Mouse (Mus musculus) liver, embryonic 14 days (tissue): Measurements from ENCODE around the gene Rbmxl2. TPM values are rescaled to one million over a fixed set of nuclear protein-coding genes. Genes with fewer than 3 reads are reported as not detected.

Experiments used
- polyA plus RNA-seq: library from polyadenylated mRNA; depleted of rRNA; stranded (reverse); fragments of >200 nt; gene quantifications from 2 replicates; pipeline ENCODE4 v1.2.3, GENCODE M21; 2012; rRNA removed

Gene Rbmxl2
- polyA plus RNA-seq = not detected in 2 replicates

DNA sequence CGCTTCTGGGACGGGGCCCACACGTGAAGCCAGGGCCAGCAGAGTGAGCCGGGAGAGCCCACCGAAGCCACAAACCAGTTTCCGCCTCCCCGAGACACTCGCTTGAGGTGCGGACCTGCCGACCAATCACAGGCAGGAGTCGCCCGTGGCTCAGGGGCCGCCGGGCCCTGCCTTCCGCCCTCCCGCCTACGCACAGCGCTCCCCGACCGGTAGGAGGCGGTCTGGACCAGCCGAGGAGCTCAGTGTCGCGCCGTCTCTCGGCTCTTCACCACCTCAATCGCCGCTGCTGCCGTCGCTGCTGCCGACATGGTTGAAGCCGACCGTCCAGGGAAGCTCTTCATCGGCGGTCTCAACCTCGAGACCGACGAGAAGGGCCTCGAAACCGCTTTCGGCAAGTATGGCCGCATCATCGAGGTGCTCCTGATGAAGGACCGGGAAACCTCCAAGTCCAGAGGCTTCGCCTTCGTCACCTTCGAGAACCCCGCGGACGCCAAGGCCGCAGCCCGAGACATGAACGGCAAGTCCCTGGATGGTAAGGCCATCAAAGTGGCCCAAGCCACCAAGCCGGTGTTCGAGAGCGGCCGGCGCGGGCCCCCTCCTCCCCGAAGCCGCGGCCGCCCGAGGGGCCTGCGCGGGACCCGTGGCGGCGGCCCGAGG lies at the start of gene Rbmxl2:
Gene Rbmxl2 (plus strand): TSS at position 242 of the 657 bp plus-strand sequence.

DNA sequence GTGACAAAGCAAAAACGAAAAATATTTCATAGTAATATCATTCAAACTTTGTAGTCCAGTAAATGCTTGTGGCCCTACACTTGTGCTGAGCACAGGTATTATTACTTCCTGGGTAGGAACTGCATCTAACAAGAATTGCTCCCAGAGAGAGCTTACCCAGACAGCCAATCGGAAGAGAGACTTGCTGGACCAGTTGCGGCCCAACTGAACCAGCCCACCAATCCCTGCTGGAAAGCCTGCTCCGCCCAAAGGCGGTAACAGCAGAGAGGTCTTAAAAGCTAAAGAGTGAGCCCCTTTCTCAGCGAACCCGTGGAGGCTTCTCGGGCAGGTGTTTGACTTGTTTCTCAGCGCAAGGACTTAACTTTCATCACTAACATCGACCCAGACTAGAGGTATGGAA lies 42.6 kb upstream of the Rbmxl2 start, which contains the start of gene Nlrp14:
Gene Nlrp14 (plus strand): TSS at position 301 of the 400 bp plus-strand sequence.

Other genes with a start within 250 kb of the Rbmxl2 start
- not detected in 2 replicates for gene Olfr6, start 245.5 kb upstream of the Rbmxl2 start, polyA plus RNA-seq
- not detected in 2 replicates for gene Olfr711, start 234.0 kb upstream of the Rbmxl2 start, polyA plus RNA-seq
- not detected in 2 replicates for gene Olfr2, start 203.4 kb upstream of the Rbmxl2 start, polyA plus RNA-seq
- not detected in 2 replicates for gene Olfr713, start 178.3 kb upstream of the Rbmxl2 start, polyA plus RNA-seq
- gene Olfr714, start 138.5 kb upstream of the Rbmxl2 start, polyA plus RNA-seq = not detected in 2 replicates
- not detected in 2 replicates for gene Olfr17, start 116.2 kb upstream of the Rbmxl2 start, polyA plus RNA-seq
- not detected in 2 replicates for gene Olfr715b, start 99.1 kb upstream of the Rbmxl2 start, polyA plus RNA-seq
- gene Olfr715, start 78.4 kb upstream of the Rbmxl2 start, polyA plus RNA-seq = not detected in 2 replicates
- gene Olfr716, start 71.1 kb upstream of the Rbmxl2 start, polyA plus RNA-seq = not detected in 2 replicates
- not detected in 2 replicates for gene Nlrp14, start 42.5 kb upstream of the Rbmxl2 start, polyA plus RNA-seq
- gene Syt9, start 161.3 kb downstream of the Rbmxl2 start, polyA plus RNA-seq = 0.16 and 0.17 TPM in 2 replicates